ENCODE assay signal across 6 mouse cellular contexts in genomic region chr12:115648161-115648560, GRCm38 (mm10).
DNase-seq lines count a peak whose midpoint lies in the region; ATAC-seq and TF ChIP-seq lines count a peak whose summit lies in the region.
"Not testable (repeated sequence)": the region's sequence is repeated elsewhere in the genome, so short reads cannot be mapped to it uniquely, and the experiment has no call there.

No protein-coding gene starts in this region.

- TF ChIP-seq RAD21 in MEL (IDR thresholded peaks at IDR 0.05; ENCODE audit: low read depth, low read length) = not testable (repeated sequence)

- not testable (repeated sequence) for H3K27me3 ChIP-seq in MEL (ENCODE audit: control insufficient read depth in 1 of 2, insufficient read depth in 2 of 2, low read length in 2 of 2)

- not testable (repeated sequence) for TF ChIP-seq EP300 in MEL (IDR thresholded peaks at IDR 0.05; ENCODE audit: low read depth in 1 of 2, low read length in 2 of 2)

- not testable (repeated sequence) for TF ChIP-seq CTCF in MEL (IDR thresholded peaks at IDR 0.05 in 2 of 3, conservative IDR thresholded peaks at IDR 0.05 in 1 of 3; ENCODE audit: control insufficient read depth in 1 of 3, insufficient read depth in 1 of 3, low read depth in 2 of 3, low read length in 3 of 3, poor library complexity in 1 of 3, severe bottlenecking in 1 of 3)

- H3K4me1 ChIP-seq in MEL (ENCODE audit: control insufficient read depth in 1 of 2, insufficient read depth in 2 of 2, low read length in 2 of 2) = not testable (repeated sequence)

- H3K27ac ChIP-seq in MEL (ENCODE audit: control insufficient read depth, low read depth, low read length) = not testable (repeated sequence)

- not testable (repeated sequence) for H3K79me2 ChIP-seq in MEL (ENCODE audit: control insufficient read depth, insufficient read depth, low read length, poor library complexity)

- peak; percentile 6 for DNase-seq in MEL (ENCODE audit: low read depth, low spot score)
- DNase-seq in MN1 (ENCODE audit: low spot score) = peak; percentile 5

- H3K4me3 ChIP-seq in MEL (ENCODE audit: control insufficient read depth in 1 of 2, insufficient read depth in 1 of 2, low read depth in 2 of 2, low read length in 2 of 2) = not testable (repeated sequence)

- H3K36me3 ChIP-seq in MEL (ENCODE audit: control insufficient read depth in 1 of 2, insufficient read depth in 2 of 2, low read length in 2 of 2) = not testable (repeated sequence)

- not testable (repeated sequence) for H3K9me3 ChIP-seq in MEL (replicated peaks; ENCODE audit: insufficient read depth, low read length)

- peak; percentile 71 for ATAC-seq in granulocyte monocyte progenitor cell, adult 5-6 weeks (replicated peaks; ENCODE audit: poor library complexity, severe bottlenecking)
- ATAC-seq in megakaryocyte, adult 5-6 weeks (ENCODE audit: poor library complexity, severe bottlenecking) = peak; percentile 85
- 0 out of 2 replicates have a peak, but pooled peaks have one; percentile 39 for ATAC-seq in megakaryocyte progenitor cell, adult 5-6 weeks (replicated peaks; ENCODE audit: poor library complexity)
- peak; percentile 46; the same call in 1 of the 2 replicates for ATAC-seq in neutrophil, adult 5-6 weeks (ENCODE audit: extremely low read depth, insufficient number of reproducible peaks, low FRiP score, poor library complexity, severe bottlenecking)

- H3K9ac ChIP-seq in MEL (ENCODE audit: control insufficient read depth, low read depth, low read length, poor library complexity, severe bottlenecking) = not testable (repeated sequence)

- not testable (repeated sequence) for TF ChIP-seq POLR2A in MEL (IDR thresholded peaks at IDR 0.05; ENCODE audit: control insufficient read depth in 1 of 2, insufficient read depth in 1 of 2, low read depth in 1 of 2, low read length in 2 of 2, poor library complexity in 1 of 2)
